Mouse (Mus musculus): Measurements from ENCODE around the gene Lmod2.

The Lmod2 gene

DNA sequence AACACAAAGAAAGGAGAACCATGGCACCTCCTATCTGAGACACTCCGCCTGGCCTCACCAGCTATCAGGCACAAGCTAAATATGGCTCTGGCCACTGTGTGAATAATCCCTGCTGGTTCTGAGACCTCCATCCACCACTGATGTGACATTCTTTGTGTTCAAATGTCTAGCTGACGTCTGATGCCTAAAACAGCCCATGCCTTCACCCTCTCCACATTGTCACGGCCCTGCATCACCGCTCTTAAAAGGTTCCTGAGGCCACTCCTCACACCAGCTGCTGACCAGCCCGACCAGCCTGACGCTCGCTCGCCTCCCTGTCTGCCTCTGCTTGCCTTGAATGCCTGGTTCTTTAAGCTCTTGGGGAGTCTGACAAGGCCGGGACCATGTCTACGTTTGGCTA is at the start of gene Lmod2:
TSS of gene Lmod2 (plus strand) at position 263 of the 400 bp plus-strand sequence.
- no peak for DNase-seq (ENCODE audit: low spot score)

DNA sequence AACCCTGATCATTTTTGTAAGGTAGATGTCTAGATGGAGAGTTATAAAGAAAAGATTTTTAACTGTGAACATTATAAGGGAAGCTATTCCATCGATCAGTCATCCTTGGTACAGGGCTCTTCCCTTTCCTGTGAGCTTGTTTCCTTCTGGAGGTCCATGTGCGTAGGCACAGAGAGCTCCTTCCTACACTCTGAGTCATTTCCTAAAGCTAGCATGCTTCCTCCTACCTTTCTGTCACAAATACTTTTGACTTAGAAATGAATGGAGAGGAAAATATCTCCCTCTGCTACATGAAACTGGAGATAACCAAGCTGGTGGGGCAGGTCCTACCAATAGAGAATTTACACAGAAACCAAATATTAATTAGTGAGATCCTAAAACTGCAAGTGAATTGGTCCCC is 47.8 kb upstream of the Lmod2 start:
- no peak for DNase-seq (ENCODE audit: low spot score)

GRCm38 (mm10) chr6:24552046-24552445 is 45.5 kb upstream of the Lmod2 start:
- no peak for DNase-seq (ENCODE audit: low spot score)

DNA sequence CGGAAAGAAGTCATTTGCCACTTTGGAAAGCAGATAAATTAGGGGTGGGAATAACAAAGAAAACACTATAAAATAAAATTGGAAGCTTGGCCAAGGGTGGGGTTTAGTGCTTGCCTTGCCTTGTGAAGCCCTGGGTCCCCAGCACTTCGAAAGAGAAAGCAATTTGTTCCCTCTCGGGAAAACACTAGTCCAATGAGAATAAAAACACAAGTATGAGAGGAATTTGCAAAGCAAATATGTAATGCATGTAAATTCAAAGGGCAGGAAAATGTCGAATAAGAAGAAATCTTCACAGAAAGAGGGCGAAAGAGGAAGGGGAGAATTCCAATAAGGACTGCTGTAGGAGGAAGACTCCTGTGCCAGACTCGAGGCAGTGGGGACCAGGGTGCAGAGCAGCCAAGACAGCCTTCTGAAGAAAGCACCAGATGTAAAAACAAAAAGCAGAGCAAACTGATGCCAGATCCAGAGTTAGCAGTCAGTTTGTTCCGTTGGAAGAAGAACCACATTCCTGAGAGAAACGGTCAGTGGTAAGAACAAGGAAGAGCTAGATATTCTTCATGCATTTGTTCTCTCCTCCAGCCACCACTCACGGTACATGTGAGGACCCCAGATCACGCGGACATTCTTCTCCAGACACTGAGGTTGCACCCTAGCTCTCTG is 43.0 kb upstream of the Lmod2 start:
- no peak for DNase-seq (ENCODE audit: low spot score)

DNA sequence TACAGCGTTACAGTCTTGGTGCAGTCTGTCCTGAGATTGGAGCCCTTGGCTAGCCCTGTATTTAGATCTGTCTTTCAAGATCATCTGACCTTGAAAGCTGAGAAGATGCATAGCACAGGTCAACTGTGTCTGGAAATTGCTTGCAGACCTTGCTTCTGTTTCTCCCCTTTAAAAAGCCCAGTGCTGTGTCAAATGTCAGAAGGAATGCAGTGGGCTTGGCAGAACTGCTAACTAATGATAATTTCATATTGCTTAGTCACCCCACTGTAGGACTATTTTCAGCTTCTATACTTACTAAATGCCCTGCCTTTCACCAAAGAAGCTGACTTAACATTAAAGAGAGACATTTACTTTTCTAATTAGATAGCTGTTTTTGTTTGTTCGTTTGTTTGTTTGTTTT is 42.1 kb upstream of the Lmod2 start:
- no peak for DNase-seq (ENCODE audit: low spot score)

- no peak for DNase-seq (ENCODE audit: low spot score)
Measured at GRCm38 (mm10) chr6:24564081-24564480, 33.5 kb upstream of the Lmod2 start.

DNA sequence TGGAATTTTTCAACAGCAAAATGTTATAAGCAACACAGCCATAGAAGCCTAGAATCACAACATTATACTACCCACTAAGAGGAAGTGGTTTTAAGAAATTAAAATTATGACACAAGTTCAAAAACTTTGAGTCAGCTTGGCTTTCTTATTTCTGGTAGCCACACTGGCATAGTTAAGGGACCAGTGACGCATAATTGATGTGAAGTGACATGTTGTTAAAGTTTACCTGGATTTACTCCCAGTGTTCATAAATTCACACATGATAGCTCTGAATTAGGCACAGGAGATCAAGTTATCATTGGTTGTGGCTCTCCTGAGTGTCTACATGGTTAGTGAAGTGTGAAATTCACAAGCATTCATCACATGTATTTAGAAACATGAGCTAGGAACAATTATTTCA is 32.7 kb upstream of the Lmod2 start:
- DNase-seq (ENCODE audit: low spot score) = no peak

GRCm38 (mm10) chr6:24568963-24569362 is 28.6 kb upstream of the Lmod2 start:
- DNase-seq (ENCODE audit: low spot score) = no peak

DNA sequence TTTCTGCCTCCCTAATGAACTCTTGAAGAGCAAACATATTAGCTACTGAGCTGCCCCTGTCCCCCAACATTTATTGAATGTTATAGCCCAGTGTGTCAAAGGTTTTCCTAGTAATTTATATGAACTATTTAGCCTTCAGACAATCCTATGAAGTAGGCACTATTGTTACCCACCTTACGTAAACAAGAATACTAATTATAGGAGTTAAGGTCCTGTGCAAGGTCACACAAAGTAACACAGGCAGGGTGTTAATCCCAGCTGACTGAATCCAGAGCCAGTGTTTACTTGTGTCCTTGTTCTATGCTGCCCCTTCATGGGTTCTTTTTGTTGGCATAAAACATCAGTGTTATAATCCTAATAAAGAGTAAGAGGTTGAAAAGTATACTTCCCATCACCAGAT is 27.9 kb upstream of the Lmod2 start:
- DNase-seq (ENCODE audit: low spot score) = no peak

GRCm38 (mm10) chr6:24570278-24570677 is 27.3 kb upstream of the Lmod2 start:
- no peak for DNase-seq (ENCODE audit: low spot score)

GRCm38 (mm10) chr6:24571126-24571525 is 26.4 kb upstream of the Lmod2 start:
- no peak for DNase-seq (ENCODE audit: low spot score)

GRCm38 (mm10) chr6:24572431-24572830 is 25.1 kb upstream of the Lmod2 start:
- DNase-seq (ENCODE audit: low spot score) = no peak

DNA sequence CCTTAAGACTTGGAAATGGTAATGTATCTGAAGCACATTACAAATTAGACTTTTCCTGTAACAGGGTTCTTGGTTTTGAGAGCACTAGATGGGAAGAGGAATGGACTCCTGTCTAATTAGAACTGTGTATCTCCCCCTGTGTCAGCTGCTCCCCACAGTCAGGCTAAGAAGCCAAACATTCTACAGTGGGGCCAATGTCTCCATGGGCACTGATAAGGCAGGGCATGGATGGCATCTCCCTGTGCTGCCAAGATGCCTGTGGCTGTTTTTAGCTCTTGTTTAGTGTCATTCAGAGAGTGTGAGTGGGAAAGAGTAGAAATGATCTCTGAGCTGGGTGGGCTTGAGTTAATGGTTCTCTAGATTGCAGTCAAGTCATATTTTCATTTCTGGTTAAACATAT is 24.2 kb upstream of the Lmod2 start:
- DNase-seq (ENCODE audit: low spot score) = no peak

DNA sequence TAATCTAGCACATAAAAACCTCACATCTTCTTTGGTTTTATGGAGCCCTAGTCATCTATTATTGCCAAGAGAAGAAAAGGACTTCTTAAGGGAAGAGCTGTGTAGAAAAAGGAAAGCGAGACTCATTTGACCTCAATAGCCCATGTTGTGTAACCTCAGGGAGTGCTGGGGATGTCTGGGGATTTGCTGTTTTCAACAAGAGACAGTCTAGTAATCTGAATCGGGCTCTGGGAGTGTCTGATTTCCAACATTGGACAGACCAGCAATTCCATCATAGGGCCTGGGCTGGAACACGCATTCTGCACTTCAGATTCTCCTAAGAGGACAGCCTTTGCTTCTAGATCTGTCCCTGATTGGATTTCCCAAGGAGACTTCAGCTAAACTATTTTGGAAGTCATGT is 14.1 kb upstream of the Lmod2 start:
- DNase-seq (ENCODE audit: low spot score) = no peak

DNA sequence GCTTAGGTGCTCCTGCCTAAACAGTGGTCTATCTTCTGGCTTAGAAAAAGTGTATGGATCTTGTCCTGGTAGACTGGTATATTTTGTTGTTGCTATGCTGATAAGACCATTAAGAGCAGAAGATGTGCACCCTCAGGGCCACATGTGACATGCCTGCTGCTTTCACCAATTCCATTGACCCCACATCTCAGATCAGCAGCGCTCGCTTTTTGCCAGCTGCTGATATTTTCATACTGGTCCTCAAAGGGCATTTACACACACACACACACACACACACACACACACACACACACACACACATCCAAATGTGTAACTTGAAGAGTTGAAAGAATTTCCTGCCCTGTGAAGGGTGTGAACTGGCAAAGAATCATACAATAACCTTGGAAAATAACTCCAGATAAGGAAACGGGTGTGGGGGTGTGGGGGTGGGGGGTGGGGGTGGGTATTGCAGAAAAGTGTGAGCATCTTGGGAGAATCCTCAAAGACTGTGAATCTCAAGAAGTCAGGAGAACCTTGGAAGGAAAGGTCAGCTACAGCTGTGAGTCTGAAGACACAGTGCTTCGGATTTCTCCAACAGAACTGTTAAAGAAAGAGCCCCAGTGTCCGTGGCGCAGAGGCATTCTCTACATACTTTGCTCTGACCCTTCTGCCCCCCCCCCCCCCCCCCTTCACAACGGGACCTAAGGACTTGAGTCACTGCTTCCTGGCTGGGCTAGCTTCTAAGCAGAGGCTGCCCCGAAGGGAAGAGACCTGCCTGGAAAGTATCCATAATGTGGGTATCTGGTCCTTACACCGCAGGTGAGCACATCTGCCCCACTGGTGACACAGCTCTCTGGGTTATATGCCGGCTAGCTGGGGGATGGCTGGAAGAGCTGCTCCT is 11.9 kb upstream of the Lmod2 start:
- no peak for DNase-seq (ENCODE audit: low spot score)

- DNase-seq (ENCODE audit: low spot score) = peak; percentile 37
Measured at GRCm38 (mm10) chr6:24586885-24587284, 10.7 kb upstream of the Lmod2 start.

DNA sequence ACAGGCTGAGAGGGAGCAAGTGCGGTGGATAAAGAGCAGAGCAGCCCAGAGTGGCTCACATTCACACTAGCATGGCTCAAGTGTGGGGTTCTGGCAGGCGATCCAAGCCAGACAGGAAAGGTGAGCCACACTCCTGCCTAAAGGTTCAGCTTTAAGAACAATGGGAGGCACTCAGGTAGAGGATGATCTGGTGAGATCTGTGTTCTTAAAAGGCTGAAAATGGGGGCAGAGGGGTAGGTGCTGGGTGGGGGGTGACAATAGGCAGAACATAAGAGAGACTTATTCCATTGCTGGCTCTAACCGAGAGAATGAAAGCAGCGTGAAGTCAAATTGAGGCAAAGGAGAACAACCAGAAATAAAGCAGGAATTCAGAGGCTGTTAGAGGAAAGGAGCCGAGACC is 7.3 kb upstream of the Lmod2 start:
- no peak for DNase-seq (ENCODE audit: low spot score)

DNA sequence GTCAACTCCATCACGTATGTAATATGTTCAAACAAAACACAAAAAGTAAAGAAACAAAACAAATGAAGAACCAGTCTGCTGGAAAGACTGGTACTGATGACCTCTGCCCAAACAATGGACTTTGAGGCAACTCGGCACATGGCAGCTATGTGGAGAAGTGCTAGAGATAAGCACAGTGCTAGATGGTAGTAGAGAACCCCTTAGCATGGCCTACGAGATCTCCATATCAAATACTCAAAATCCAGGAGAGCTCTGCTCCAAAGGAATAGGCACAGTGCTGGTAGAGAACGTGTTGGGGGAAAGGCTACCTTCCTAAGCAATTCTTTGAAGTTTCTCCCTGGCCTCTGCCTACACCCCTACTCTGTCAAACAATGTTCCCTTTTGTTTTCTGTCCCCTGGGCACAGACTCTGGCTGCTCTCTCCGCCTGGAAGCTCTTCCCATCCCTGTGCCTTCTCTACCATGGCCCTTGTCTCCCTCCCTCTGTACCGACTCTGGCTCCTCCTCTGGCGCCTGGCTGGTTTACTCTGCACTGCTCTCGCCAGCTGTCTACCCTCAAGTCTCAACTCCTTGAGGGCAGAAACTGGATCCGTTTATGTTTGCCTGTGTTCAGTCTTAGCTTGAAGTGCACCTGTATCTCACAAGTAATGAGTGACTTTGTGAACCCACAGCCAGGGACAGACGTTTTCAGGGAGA is 5.9 kb upstream of the Lmod2 start:
- DNase-seq (ENCODE audit: low spot score) = no peak

DNA sequence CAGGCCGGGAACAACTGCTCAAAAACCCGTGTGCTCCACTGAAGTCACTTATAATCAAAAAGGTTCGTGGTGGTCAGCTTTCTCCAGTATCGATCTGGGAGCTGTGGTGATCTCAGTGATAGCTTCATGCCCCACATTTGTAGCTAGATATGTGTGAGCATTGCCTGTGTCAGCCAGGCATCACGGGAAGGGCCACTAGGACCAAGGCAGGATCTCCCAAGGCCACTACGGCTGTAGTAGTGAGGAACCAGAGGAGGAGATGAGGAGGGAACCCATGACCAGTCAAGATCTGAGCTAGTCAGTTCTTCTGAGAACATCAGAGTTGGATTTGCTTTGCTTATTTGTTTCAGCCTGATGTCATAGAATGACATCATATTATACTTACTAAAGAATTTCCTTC is 1.6 kb downstream of the Lmod2 start:
- no peak for DNase-seq (ENCODE audit: low spot score)

DNA sequence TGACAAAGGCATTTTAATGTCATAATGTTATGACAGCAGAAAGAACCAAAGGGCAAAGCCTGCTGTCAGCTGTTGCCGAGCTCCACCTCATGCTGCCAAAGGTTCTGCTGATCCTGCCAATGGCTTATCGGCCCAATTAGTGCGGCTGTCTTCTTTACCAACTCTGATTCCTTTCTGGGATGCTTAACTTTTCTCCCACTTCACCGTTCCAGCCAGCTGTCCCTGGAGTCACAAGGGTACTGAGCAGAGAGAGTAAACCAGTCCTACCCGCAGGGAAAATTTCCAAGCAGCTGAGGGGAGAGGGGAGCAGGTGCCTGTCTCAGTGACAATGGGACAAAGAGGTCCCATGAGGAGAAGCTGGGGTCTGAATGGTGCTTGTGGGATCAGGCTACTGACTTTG is 2.1 kb downstream of the Lmod2 start:
- no peak for DNase-seq (ENCODE audit: low spot score)

DNA sequence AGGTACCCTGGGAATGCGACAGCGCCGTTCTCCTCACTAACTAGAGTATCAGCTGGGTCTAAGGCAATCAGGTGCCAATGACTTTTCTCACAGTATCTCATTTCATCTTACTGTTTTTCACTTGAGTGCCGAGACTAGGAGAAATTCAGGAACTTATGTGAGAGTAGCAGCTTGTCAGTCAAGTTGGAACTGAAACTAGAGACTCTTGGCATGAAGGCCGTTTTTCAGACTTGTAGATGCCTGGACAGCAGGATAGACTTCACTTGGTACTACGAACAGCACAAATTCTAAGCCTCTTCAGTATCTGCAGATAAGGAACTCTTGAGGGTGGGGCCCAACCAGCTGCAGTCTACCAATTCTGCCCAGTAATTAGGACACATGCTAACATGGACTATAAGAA is 2.6 kb downstream of the Lmod2 start:
- DNase-seq (ENCODE audit: low spot score) = no peak

GRCm38 (mm10) chr6:24600726-24601125 is 3.2 kb downstream of the Lmod2 start:
- DNase-seq (ENCODE audit: low spot score) = no peak

GRCm38 (mm10) chr6:24601668-24602067 is 4.1 kb downstream of the Lmod2 start:
- no peak for DNase-seq (ENCODE audit: low spot score)
